Mouse (Mus musculus): ENCODE measurements around the gene Lcn4. TPM values are rescaled to one million over a fixed set of nuclear protein-coding genes. Genes with fewer than 3 reads are reported as not detected.

Lcn4 gene
- total and polyA plus RNA-seq, 3 experiments: not detected

DNA sequence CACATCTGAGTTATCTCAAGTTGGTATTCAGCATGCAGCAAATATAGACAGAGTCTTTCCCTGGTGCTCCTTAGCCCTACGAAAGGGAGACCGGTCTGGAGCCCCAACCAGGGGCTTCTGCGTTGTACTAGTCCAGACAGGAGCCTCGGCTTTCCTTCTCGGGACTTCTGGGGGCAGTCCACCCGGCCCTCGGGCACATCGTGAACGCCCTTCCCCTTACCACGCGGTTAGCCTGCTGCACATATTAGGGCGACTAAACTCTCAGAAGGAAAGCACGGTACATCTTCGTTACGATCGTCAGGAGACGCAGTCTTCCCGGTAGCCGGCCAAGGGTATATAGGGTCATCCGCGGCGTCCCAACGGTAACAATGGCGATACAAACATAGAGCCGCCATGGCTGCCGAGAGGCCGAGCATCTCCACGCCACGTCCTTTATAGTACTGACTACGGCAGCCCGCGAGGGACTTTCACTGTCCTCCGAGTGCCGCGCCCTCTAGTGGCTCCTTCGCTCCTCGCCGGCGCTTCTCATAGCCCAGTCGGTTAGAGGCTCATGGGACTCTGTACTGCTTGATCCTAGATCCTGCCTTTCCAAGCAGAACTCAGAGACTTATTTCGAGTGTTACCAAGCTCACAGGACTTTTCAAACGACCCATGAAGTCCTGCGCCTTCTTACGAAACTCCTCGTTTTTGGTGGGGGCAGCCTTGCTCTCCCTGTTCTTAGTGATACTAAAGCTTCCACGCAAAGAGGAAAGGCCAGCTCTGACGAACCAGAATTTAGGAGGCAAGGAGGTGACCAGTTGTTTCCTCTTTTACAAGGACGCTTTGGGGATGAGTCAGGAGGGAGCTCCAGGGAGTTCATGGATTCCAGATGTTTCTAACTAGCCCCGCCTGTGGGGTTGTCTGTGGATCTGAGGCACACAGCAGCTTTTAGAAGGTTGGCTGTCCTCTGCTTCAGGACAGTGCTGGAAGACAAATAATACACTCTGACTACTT lies 30.9 kb downstream of the Lcn4 start (continued):
- TF ChIP-seq POLR2AphosphoS2 (IDR thresholded peaks at IDR 0.05; ENCODE audit: low read length) (peak; percentile 93), ETS1 (IDR thresholded peaks at IDR 0.05; ENCODE audit: low read depth, low read length) (peak; percentile 55; the same call in 1 of the 2 replicates), MAX (IDR thresholded peaks at IDR 0.05; ENCODE audit: low read length) (peak; percentile 67), EP300 (IDR thresholded peaks at IDR 0.05; ENCODE audit: low read depth in 1 of 2, low read length in 2 of 2) (0 out of 4 replicates have a peak, but pooled peaks of 1 of the 2 experiments have one; percentile 9), HCFC1 (IDR thresholded peaks at IDR 0.05; ENCODE audit: low read depth, low read length) (peak; percentile 92), JUND (IDR thresholded peaks at IDR 0.05; ENCODE audit: low read depth, low read length) (no peak), POLR2A (IDR thresholded peaks at IDR 0.05; ENCODE audit: control insufficient read depth in 1 of 2, insufficient read depth in 1 of 2, low read depth in 1 of 2, low read length in 2 of 2, poor library complexity in 1 of 2) (peak; percentile 92 to 97), GATA1 (IDR thresholded peaks at IDR 0.05; ENCODE audit: low read depth, low read length) (no peak), BHLHE40 (IDR thresholded peaks at IDR 0.05; ENCODE audit: borderline replicate concordance, low read depth, low read length) (no peak), ZC3H11A (IDR thresholded peaks at IDR 0.05; ENCODE audit: low read depth, low read length) (no peak), ZKSCAN1 (IDR thresholded peaks at IDR 0.05; ENCODE audit: low read depth, low read length) (no peak), RAD21 (IDR thresholded peaks at IDR 0.05; ENCODE audit: low read depth, low read length) (no peak), MAFK (IDR thresholded peaks at IDR 0.05; ENCODE audit: borderline replicate concordance, low read depth, low read length) (no peak), USF2 (IDR thresholded peaks at IDR 0.05; ENCODE audit: borderline replicate concordance in 1 of 2, insufficient read depth in 1 of 2, low read depth in 1 of 2, low read length in 2 of 2) (no peak), KAT2A (conservative IDR thresholded peaks at IDR 0.05; ENCODE audit: low read depth, low read length) (peak; percentile 74), SMC3 (IDR thresholded peaks at IDR 0.05; ENCODE audit: low read depth, low read length) (no peak), SIN3A (IDR thresholded peaks at IDR 0.05; ENCODE audit: low read length) (peak; percentile 91), USF1 (IDR thresholded peaks at IDR 0.05; ENCODE audit: low read depth, low read length) (no peak)

DNA sequence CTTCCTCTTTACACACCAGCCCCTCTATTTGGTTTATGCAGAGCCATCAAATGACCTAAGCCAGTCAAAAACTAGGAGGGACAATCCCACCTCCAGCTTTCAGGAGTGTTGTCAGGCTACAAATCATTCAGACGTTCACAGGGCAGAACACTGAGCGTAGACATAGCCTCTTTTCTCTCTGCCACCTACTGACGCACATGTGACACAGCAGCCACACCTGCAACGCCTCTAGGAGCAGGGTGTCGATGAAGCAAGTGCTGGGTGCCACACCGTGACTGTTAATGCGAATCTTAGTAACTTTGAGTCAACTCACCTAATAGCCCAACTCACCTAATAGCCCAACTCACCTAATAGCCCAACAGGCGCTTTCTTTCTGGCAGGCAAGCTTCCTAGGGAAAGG lies 32.0 kb downstream of the Lcn4 start:
- H3K27me3 ChIP-seq (ENCODE audit: control insufficient read depth in 1 of 2, insufficient read depth in 2 of 2, low read length in 2 of 2): no peaks in the 10 kb centered on the region
- peaks cover 25% of the 10 kb centered on the region for H3K79me2 ChIP-seq (ENCODE audit: control insufficient read depth, insufficient read depth, low read length, poor library complexity)
- TF ChIP-seq HCFC1 (IDR thresholded peaks at IDR 0.05; ENCODE audit: low read depth, low read length): 0 out of 2 replicates have a peak, but pooled peaks have one; percentile 16
- TF ChIP-seq UBTF (IDR thresholded peaks at IDR 0.05; ENCODE audit: borderline replicate concordance, insufficient read depth, low read depth, low read length): no peak
- TF ChIP-seq POLR2AphosphoS2 (IDR thresholded peaks at IDR 0.05; ENCODE audit: low read length): peak; percentile 43; the same call in 1 of the 2 replicates
- no peak for TF ChIP-seq JUND (IDR thresholded peaks at IDR 0.05; ENCODE audit: low read depth, low read length)
- no peak for TF ChIP-seq GATA1 (IDR thresholded peaks at IDR 0.05; ENCODE audit: low read depth, low read length)
- TF ChIP-seq USF2 (IDR thresholded peaks at IDR 0.05; ENCODE audit: borderline replicate concordance in 1 of 2, insufficient read depth in 1 of 2, low read depth in 1 of 2, low read length in 2 of 2): no peak
- TF ChIP-seq MAX (IDR thresholded peaks at IDR 0.05; ENCODE audit: low read length): peak; percentile 82
- peak; percentile 66 for TF ChIP-seq USF1 (IDR thresholded peaks at IDR 0.05; ENCODE audit: low read depth, low read length)
- peak; percentile 32 to 36 (median 32); a peak in 5 of 6 replicates for TF ChIP-seq CTCF (IDR thresholded peaks at IDR 0.05 in 2 of 3, conservative IDR thresholded peaks at IDR 0.05 in 1 of 3; ENCODE audit: control insufficient read depth in 1 of 3, insufficient read depth in 1 of 3, low read depth in 2 of 3, low read length in 3 of 3, poor library complexity in 1 of 3, severe bottlenecking in 1 of 3)
- TF ChIP-seq CHD1 (IDR thresholded peaks at IDR 0.05; ENCODE audit: low read depth, low read length): peak; percentile 90; the same call in 1 of the 2 replicates
- peak; percentile 86 for TF ChIP-seq MXI1 (IDR thresholded peaks at IDR 0.05; ENCODE audit: low read depth, low read length)
- peak; percentile 47; the same call in 1 of the 2 replicates for TF ChIP-seq SIN3A (IDR thresholded peaks at IDR 0.05; ENCODE audit: low read length)
- peak in 1 of 2 experiments; percentile 21; a peak in 1 of 4 replicates for TF ChIP-seq POLR2A (IDR thresholded peaks at IDR 0.05; ENCODE audit: control insufficient read depth in 1 of 2, insufficient read depth in 1 of 2, low read depth in 1 of 2, low read length in 2 of 2, poor library complexity in 1 of 2)
- H3K4me1 ChIP-seq (ENCODE audit: control insufficient read depth in 1 of 2, insufficient read depth in 2 of 2, low read length in 2 of 2): peaks cover 0 to 27% of the 10 kb centered on the region in 2 experiments; a peak in 2 of 4 replicates
- H3K27ac ChIP-seq (ENCODE audit: control insufficient read depth, low read depth, low read length): peak overlapping the region; percentile 90
- H3K4me3 ChIP-seq (ENCODE audit: control insufficient read depth in 1 of 2, insufficient read depth in 1 of 2, low read depth in 2 of 2, low read length in 2 of 2): peak overlapping the region; percentile 82 to 98
- peak overlapping the region; percentile 98 for H3K9ac ChIP-seq (ENCODE audit: control insufficient read depth, low read depth, low read length, poor library complexity, severe bottlenecking)
- H3K9me3 ChIP-seq (replicated peaks; ENCODE audit: insufficient read depth, low read length): no peaks in the 10 kb centered on the region
- peak; percentile 73 for DNase-seq (ENCODE audit: low read depth, low spot score)
- peaks cover 14 to 17% of the 10 kb centered on the region in 2 experiments for H3K36me3 ChIP-seq (ENCODE audit: control insufficient read depth in 1 of 2, insufficient read depth in 2 of 2, low read length in 2 of 2)
